Comparison of ENCODE assay signal across 19 mouse cellular contexts in genomic region chr12:92601673-92602072, GRCm38 (mm10).
DNase-seq lines count a peak whose midpoint lies in the region; ATAC-seq lines count a peak whose summit lies in the region.
"Had no signal": no experiment of that assay in that cellular context is flagged by ENCODE, and none has a peak within 500 bp of the region (broad histone marks: within the 10 kb centered on the region; RNA-seq: fewer than 3 reads in every experiment).

No protein-coding gene starts in this region.

- peak; percentile 84 for DNase-seq in heart, adult 11 months
- DNase-seq in heart, postnatal 10 days, result no peak
- peak; percentile 78 for DNase-seq in midbrain, embryonic 11.5 days (ENCODE audit: low spot score, missing footprints)
- DNase-seq: adrenal gland, adult 2 months; adrenal gland, adult 8-10 months; adrenal gland, postnatal 10 days; adrenal gland, postnatal 14 days; adrenal gland, postnatal 25 days; adrenal gland, postnatal 36 days; B cell, adult 2 months; cerebellum, adult 11 months; cerebellum, adult 11-12 months; cerebellum, adult 18-20 months had no signal

- H3K9ac ChIP-seq in midbrain, embryonic 11.5 days (ENCODE audit: low read length), result no peak overlapping the region
- no peak overlapping the region for H3K9ac ChIP-seq in midbrain, embryonic 16.5 days (ENCODE audit: low read depth, low read length)

- no peaks in the 10 kb centered on the region for H3K27me3 ChIP-seq in midbrain, embryonic 11.5 days (ENCODE audit: control insufficient read depth, insufficient read depth, low read length)
- no peaks in the 10 kb centered on the region for H3K27me3 ChIP-seq in midbrain, embryonic 16.5 days (ENCODE audit: control insufficient read depth, insufficient read depth, low read depth, low read length)
- H3K27me3 ChIP-seq: CH12.LX, Patski had no signal

- WGBS in midbrain, embryonic 11.5 days, result 79% methylated on average over 1 of the region's 1 CpGs
- 93% methylated on average over 1 of the region's 1 CpGs for WGBS in midbrain, embryonic 16.5 days

- H3K4me2 ChIP-seq in midbrain, embryonic 11.5 days, result no peak overlapping the region
- no peak overlapping the region for H3K4me2 ChIP-seq in midbrain, embryonic 16.5 days (ENCODE audit: low read length)

- no peak for ATAC-seq in midbrain, embryonic 11.5 days (ENCODE audit: low FRiP score)
- no peak for ATAC-seq in midbrain, embryonic 16.5 days
- ATAC-seq: activated CD4-positive, CD25-positive, alpha-beta regulatory T cell, adult 4 months; CD4-positive, CD25-positive, alpha-beta regulatory T cell, adult 4 months; Patski had no signal

- H3K36me3 ChIP-seq in midbrain, embryonic 11.5 days (ENCODE audit: control insufficient read depth, insufficient read depth, low read length), result no peaks in the 10 kb centered on the region
- H3K36me3 ChIP-seq in midbrain, embryonic 16.5 days (ENCODE audit: control insufficient read depth, insufficient read depth, low read length), result no peaks in the 10 kb centered on the region
- H3K36me3 ChIP-seq: G1E had no signal

- no peak overlapping the region for H3K4me3 ChIP-seq in midbrain, embryonic 11.5 days (ENCODE audit: low read depth, low read length)
- H3K4me3 ChIP-seq in midbrain, embryonic 16.5 days (ENCODE audit: low read depth, low read length), result no peak overlapping the region

- intact Hi-C loops in heart, postnatal 10 days (cut with DNase I), result no loop called here

- H3K27ac ChIP-seq in midbrain, embryonic 11.5 days (ENCODE audit: low read depth, low read length), result no peak overlapping the region
- H3K27ac ChIP-seq in midbrain, embryonic 16.5 days (ENCODE audit: low read length), result no peak overlapping the region

- no peaks in the 10 kb centered on the region for H3K4me1 ChIP-seq in midbrain, embryonic 11.5 days (ENCODE audit: control insufficient read depth, insufficient read depth, low read length)
- H3K4me1 ChIP-seq in midbrain, embryonic 16.5 days (ENCODE audit: control insufficient read depth, insufficient read depth, low read length), result no peaks in the 10 kb centered on the region

- no peaks in the 10 kb centered on the region for H3K9me3 ChIP-seq in midbrain, embryonic 11.5 days (ENCODE audit: control insufficient read depth, low read length)
- no peaks in the 10 kb centered on the region for H3K9me3 ChIP-seq in midbrain, embryonic 16.5 days (replicated peaks; ENCODE audit: control insufficient read depth, low read length, poor library complexity, severe bottlenecking)
- H3K9me3 ChIP-seq: G1E had no signal

Comparison
In these comparisons a context has a peak if more than half of its experiments do, and no peak if none do; other contexts are left out.
1. DNase-seq: peak in heart, adult 11 months (single experiment) and midbrain, embryonic 11.5 days (single experiment); none in heart, postnatal 10 days (0 of 2).